Comparison of ENCODE assay signal across 13 mouse cellular contexts in genomic region chr6:125353221-125353620, GRCm38 (mm10). TPM values are rescaled to one million over a fixed set of nuclear protein-coding genes. Genes with fewer than 3 reads are reported as not detected.
DNase-seq lines count a peak whose midpoint lies in the region; ATAC-seq and TF ChIP-seq lines count a peak whose summit lies in the region.
"Had no signal": no experiment of that assay in that cellular context is flagged by ENCODE, and none has a peak within 500 bp of the region (broad histone marks: within the 10 kb centered on the region; RNA-seq: fewer than 3 reads in every experiment).

No protein-coding gene starts in this region.

- peaks cover 13% of the 10 kb centered on the region for H3K36me3 ChIP-seq in heart, embryonic 10.5 days
- peaks cover 12% of the 10 kb centered on the region for H3K36me3 ChIP-seq in limb, embryonic 12.5 days
- peaks cover 17% of the 10 kb centered on the region for H3K36me3 ChIP-seq in limb, embryonic 10.5 days
- H3K36me3 ChIP-seq in liver, postnatal 0 days (replicated peaks; ENCODE audit: insufficient read depth, low read length) = peaks cover 12% of the 10 kb centered on the region
- H3K36me3 ChIP-seq: hindbrain, embryonic 15.5 days had no signal

- H3K27me3 ChIP-seq in heart, embryonic 10.5 days (ENCODE audit: insufficient read depth, poor library complexity, severe bottlenecking) = peaks cover 25% of the 10 kb centered on the region
- H3K27me3 ChIP-seq in limb, embryonic 12.5 days = no peaks in the 10 kb centered on the region
- H3K27me3 ChIP-seq in limb, embryonic 10.5 days (ENCODE audit: low read depth, poor library complexity, severe bottlenecking) = no peaks in the 10 kb centered on the region
- no peaks in the 10 kb centered on the region for H3K27me3 ChIP-seq in liver, postnatal 0 days (ENCODE audit: insufficient read depth, low read length)

- TF ChIP-seq EP300 in liver, postnatal 0 days (IDR thresholded peaks at IDR 0.05; ENCODE audit: low read depth) = no peak

- no peak for ATAC-seq in limb, embryonic 12.5 days (ENCODE audit: insufficient number of reproducible peaks, insufficient read depth, low FRiP score, low TSS enrichment, low read depth)
- ATAC-seq in liver, postnatal 0 days = no peak
- no peak for ATAC-seq in erythroblast, adult 5-6 weeks (replicated peaks; ENCODE audit: low FRiP score, poor library complexity, severe bottlenecking)

- H3K27ac ChIP-seq in heart, embryonic 10.5 days = 0 out of 2 replicates have a peak overlapping the region, but pooled peaks have one; percentile 17
- no peak overlapping the region for H3K27ac ChIP-seq in limb, embryonic 12.5 days
- no peak overlapping the region for H3K27ac ChIP-seq in limb, embryonic 10.5 days
- H3K27ac ChIP-seq in bone marrow, adult 2 months (ENCODE audit: control insufficient read depth, insufficient read depth, low read depth, low read length, poor library complexity) = no peak overlapping the region
- peak overlapping the region; percentile 82; the same call in 1 of the 2 replicates for H3K27ac ChIP-seq in liver, postnatal 0 days (ENCODE audit: low read depth)
- H3K27ac ChIP-seq: hindbrain, embryonic 15.5 days had no signal

- H3K4me3 ChIP-seq in heart, embryonic 10.5 days = no peak overlapping the region; the same call in 1 of the 2 replicates
- no peak overlapping the region for H3K4me3 ChIP-seq in limb, embryonic 12.5 days (replicated peaks)
- no peak overlapping the region for H3K4me3 ChIP-seq in limb, embryonic 10.5 days
- H3K4me3 ChIP-seq in bone marrow, adult 2 months (replicated peaks; ENCODE audit: control insufficient read depth, low read depth, low read length) = peak overlapping the region; percentile 50
- H3K4me3 ChIP-seq in liver, postnatal 0 days (ENCODE audit: low read depth, low read length) = peak overlapping the region; percentile 17; the same call in 1 of the 2 replicates
- H3K4me3 ChIP-seq: erythroblast, embryonic 14.5 days; hindbrain, embryonic 15.5 days had no signal

- H3K4me2 ChIP-seq in limb, embryonic 12.5 days = peak overlapping the region; percentile 3; the same call in 1 of the 2 replicates
- H3K4me2 ChIP-seq in liver, postnatal 0 days (ENCODE audit: low read depth, low read length) = peak overlapping the region; percentile 88
- H3K4me2 ChIP-seq: hindbrain, embryonic 15.5 days had no signal

- TF ChIP-seq POLR2A in bone marrow, adult 2 months (IDR thresholded peaks at IDR 0.05; ENCODE audit: borderline replicate concordance, control insufficient read depth, low read depth, low read length) = no peak

- H3K4me1 ChIP-seq in heart, embryonic 10.5 days = peaks cover 77% of the 10 kb centered on the region
- H3K4me1 ChIP-seq in limb, embryonic 12.5 days (replicated peaks) = peaks cover 77% of the 10 kb centered on the region
- H3K4me1 ChIP-seq in limb, embryonic 10.5 days = peaks cover 83% of the 10 kb centered on the region
- peaks cover 8% of the 10 kb centered on the region for H3K4me1 ChIP-seq in bone marrow, adult 2 months (ENCODE audit: control insufficient read depth, insufficient read depth, low read length)
- peaks cover 52% of the 10 kb centered on the region for H3K4me1 ChIP-seq in liver, postnatal 0 days (ENCODE audit: insufficient read depth)

- no peak for TF ChIP-seq CTCF in bone marrow, adult 2 months (IDR thresholded peaks at IDR 0.05; ENCODE audit: control insufficient read depth, insufficient read depth, low read length)
- no peak for TF ChIP-seq CTCF in liver, postnatal 0 days (IDR thresholded peaks at IDR 0.05; ENCODE audit: low read depth)

- no peak for DNase-seq in heart, embryonic 10.5 days (ENCODE audit: low spot score)
- no peak for DNase-seq in heart, adult 9 months (ENCODE audit: low spot score in 2 of 2)
- DNase-seq in limb, embryonic 10.5 days (ENCODE audit: low spot score) = no peak
- no peak for DNase-seq in liver, postnatal 0 days
- no peak for DNase-seq in B cell, adult 2 months
- DNase-seq: cerebellum, postnatal 14 days; layer of hippocampus, postnatal 36 days had no signal

- WGBS in heart, embryonic 10.5 days = 68% methylated on average over 11 of the region's 11 CpGs
- 79% methylated on average over 11 of the region's 11 CpGs for WGBS in limb, embryonic 12.5 days
- 76% methylated on average over 11 of the region's 11 CpGs for WGBS in limb, embryonic 10.5 days
- 24% methylated on average over 11 of the region's 11 CpGs for whole genome bisulfite sequencing in bone marrow, adult 2 months
- 37% methylated on average over 11 of the region's 11 CpGs for WGBS in liver, postnatal 0 days (ENCODE audit: insufficient replicate concordance)

- no peaks in the 10 kb centered on the region for H3K9me3 ChIP-seq in heart, embryonic 10.5 days
- H3K9me3 ChIP-seq in limb, embryonic 12.5 days = no peaks in the 10 kb centered on the region
- H3K9me3 ChIP-seq in limb, embryonic 10.5 days (replicated peaks) = no peaks in the 10 kb centered on the region
- H3K9me3 ChIP-seq in liver, postnatal 0 days (ENCODE audit: low read length) = no peaks in the 10 kb centered on the region
- H3K9me3 ChIP-seq: hindbrain, embryonic 15.5 days had no signal

- H3K9ac ChIP-seq in limb, embryonic 12.5 days (replicated peaks) = no peak overlapping the region
- H3K9ac ChIP-seq in liver, postnatal 0 days (replicated peaks) = no peak overlapping the region
- H3K9ac ChIP-seq: hindbrain, embryonic 15.5 days had no signal

RNA-seq across cellular contexts. Expression of gene Tnfrsf1a, which starts 4.1 kb away (rescaled TPM):
- 33.6 and 35.3 TPM in 2 replicates for polyA plus RNA-seq in heart, embryonic 10.5 days (2016; fragmentation: Nextera tagmentation; extraction: Ambion mirVana)
- polyA plus RNA-seq in limb, embryonic 12.5 days (2016; fragmentation: Nextera tagmentation; extraction: Ambion mirVana) = 50.2 and 50.3 TPM in 2 replicates
- 41.8 and 43.6 TPM in 2 replicates for polyA plus RNA-seq in limb, embryonic 10.5 days (2016; fragmentation: Nextera tagmentation; extraction: Ambion mirVana)
- polyA plus RNA-seq in bone marrow, adult 2 months (2011; ENCODE audit: insufficient read depth, insufficient read length, low replicate concordance, missing spikeins) = 18.4 and 63.5 TPM in 2 replicates
- polyA plus RNA-seq in liver, postnatal 0 days (2015; fragmentation: Nextera tagmentation; extraction: Ambion mirVana) = 40.5 and 41.1 TPM in 2 replicates
- 18.8 and 24.8 TPM in 2 replicates for total RNA-seq in erythroblast, adult 5-6 weeks (2015; ENCODE audit: low replicate concordance)
- 7.2 and 13.8 TPM in 2 replicates for total RNA-seq in erythroblast, adult 5-6 weeks (2017; ENCODE audit: low replicate concordance)

RNA-seq across cellular contexts. Expression of gene Plekhg6, which starts 27.4 kb away (rescaled TPM):
- 0.20 TPM in 1 of 2 replicates, not detected in the other for polyA plus RNA-seq in heart, embryonic 10.5 days (2016; fragmentation: Nextera tagmentation; extraction: Ambion mirVana)
- polyA plus RNA-seq in limb, embryonic 12.5 days (2016; fragmentation: Nextera tagmentation; extraction: Ambion mirVana) = 0.41 and 0.46 TPM in 2 replicates
- polyA plus RNA-seq in limb, embryonic 10.5 days (2016; fragmentation: Nextera tagmentation; extraction: Ambion mirVana) = 0.26 and 0.33 TPM in 2 replicates
- polyA plus RNA-seq in bone marrow, adult 2 months (2011; ENCODE audit: insufficient read depth, insufficient read length, low replicate concordance, missing spikeins) = 0.45 TPM in 1 of 2 replicates, not detected in the other
- polyA plus RNA-seq in liver, postnatal 0 days (2015; fragmentation: Nextera tagmentation; extraction: Ambion mirVana) = 1.1 and 1.2 TPM in 2 replicates
- total RNA-seq in erythroblast, adult 5-6 weeks (2015; ENCODE audit: low replicate concordance) = not detected in 2 replicates
- total RNA-seq in erythroblast, adult 5-6 weeks (2017; ENCODE audit: low replicate concordance) = not detected in 2 replicates
- total RNA-seq: gastrocnemius, adult 18-20 months had no signal
- polyA plus RNA-seq: erythroblast, embryonic 14.5 days had no signal

RNA-seq across cellular contexts. Expression of gene Scnn1a, which starts 32.8 kb away (rescaled TPM):
- polyA plus RNA-seq in heart, embryonic 10.5 days (2016; fragmentation: Nextera tagmentation; extraction: Ambion mirVana) = 0.65 and 0.98 TPM in 2 replicates
- 1.0 and 1.3 TPM in 2 replicates for polyA plus RNA-seq in limb, embryonic 12.5 days (2016; fragmentation: Nextera tagmentation; extraction: Ambion mirVana)
- polyA plus RNA-seq in limb, embryonic 10.5 days (2016; fragmentation: Nextera tagmentation; extraction: Ambion mirVana) = 1.0 and 1.6 TPM in 2 replicates
- polyA plus RNA-seq in bone marrow, adult 2 months (2011; ENCODE audit: insufficient read depth, insufficient read length, low replicate concordance, missing spikeins) = 1.7 and 5.6 TPM in 2 replicates
- 0.76 and 1.1 TPM in 2 replicates for polyA plus RNA-seq in liver, postnatal 0 days (2015; fragmentation: Nextera tagmentation; extraction: Ambion mirVana)
- 4.6 and 7.9 TPM in 2 replicates for total RNA-seq in erythroblast, adult 5-6 weeks (2015; ENCODE audit: low replicate concordance)
- total RNA-seq in erythroblast, adult 5-6 weeks (2017; ENCODE audit: low replicate concordance) = not detected in 2 replicates

RNA-seq across cellular contexts. Expression of gene Ltbr, which starts 39.5 kb away (rescaled TPM):
- polyA plus RNA-seq in heart, embryonic 10.5 days (2016; fragmentation: Nextera tagmentation; extraction: Ambion mirVana) = 37.8 and 40.4 TPM in 2 replicates
- 37.3 and 38.6 TPM in 2 replicates for polyA plus RNA-seq in limb, embryonic 12.5 days (2016; fragmentation: Nextera tagmentation; extraction: Ambion mirVana)
- 34.3 and 41.5 TPM in 2 replicates for polyA plus RNA-seq in limb, embryonic 10.5 days (2016; fragmentation: Nextera tagmentation; extraction: Ambion mirVana)
- polyA plus RNA-seq in bone marrow, adult 2 months (2011; ENCODE audit: insufficient read depth, insufficient read length, low replicate concordance, missing spikeins) = 12.4 and 23.2 TPM in 2 replicates
- 31.8 TPM in 2 replicates for polyA plus RNA-seq in liver, postnatal 0 days (2015; fragmentation: Nextera tagmentation; extraction: Ambion mirVana)
- 7.1 and 10.9 TPM in 2 replicates for total RNA-seq in erythroblast, adult 5-6 weeks (2015; ENCODE audit: low replicate concordance)
- total RNA-seq in erythroblast, adult 5-6 weeks (2017; ENCODE audit: low replicate concordance) = 2.6 and 7.2 TPM in 2 replicates

Comparison
In these comparisons a context has a peak if more than half of its experiments do, and no peak if none do; other contexts are left out.
1. H3K27ac ChIP-seq: peak in heart, embryonic 10.5 days (single experiment) and liver, postnatal 0 days (single experiment); none in limb, embryonic 12.5 days (single experiment), limb, embryonic 10.5 days (single experiment) and bone marrow, adult 2 months (single experiment).
2. H3K4me3 ChIP-seq: peak in bone marrow, adult 2 months (single experiment) and liver, postnatal 0 days (single experiment); none in heart, embryonic 10.5 days (single experiment), limb, embryonic 12.5 days (single experiment) and limb, embryonic 10.5 days (single experiment).